Mouse (Mus musculus) C2C12 (cell line): ENCODE measurements around the gene Fam133b.

Experiments used
- CEBPB ChIP-seq: IDR thresholded peaks from one replicate; pipeline ENCODE4 v1.6.1; 2011; ENCODE audit warnings: low read depth, mild to moderate bottlenecking, control low read depth, moderate library complexity
- CTCF ChIP-seq: IDR thresholded peaks from one replicate; pipeline ENCODE4 v1.5.1; 2011; ENCODE audit not compliant: control insufficient read depth, insufficient read depth, insufficient read length
- FOSL1 ChIP-seq: IDR thresholded peaks from one replicate; pipeline ENCODE4 v1.8.0; 2011; ENCODE audit warnings: mild to moderate bottlenecking, low read length; ENCODE audit not compliant: poor library complexity, insufficient read depth, severe bottlenecking
- MAX ChIP-seq: IDR thresholded peaks from one replicate; pipeline ENCODE4 v1.6.1; 2011; ENCODE audit warnings: mild to moderate bottlenecking, control low read depth
- MYOG ChIP-seq: IDR thresholded peaks from one replicate; pipeline ENCODE4 v1.6.1; 2011; ENCODE audit not compliant: control insufficient read depth, insufficient read length; ENCODE audit errors: extremely low read depth
- USF1 ChIP-seq: IDR thresholded peaks from one replicate; pipeline ENCODE4 v1.6.1; 2011; ENCODE audit warnings: low read depth, mild to moderate bottlenecking, control low read depth, moderate library complexity

GRCm38 (mm10) chr5:3607114-3607513, 63.5 kb downstream of the Fam133b start:
- TF ChIP-seq USF1, result no peak
- TF ChIP-seq CTCF, result no peak
- TF ChIP-seq FOSL1, result no peak
- TF ChIP-seq MAX, result no peak
- TF ChIP-seq MYOG, result no peak
- TF ChIP-seq CEBPB, result no peak
